Mouse (Mus musculus) CH12.LX (cell line): Measurements from ENCODE around the gene Serbp1.

Experiments used
- CTCF ChIP-seq, 2 experiments: IDR thresholded peaks in 1 of 2; conservative IDR thresholded peaks in 1 of 2; 2 replicates each; pipeline ENCODE4 v1.5.1; 2011 to 2012; ENCODE audit warnings: low read depth in 2 of 2, low read length in 2 of 2, improper control_type of control experiment in 1 of 2, inconsistent platforms in 1 of 2, mild to moderate bottlenecking in 1 of 2, moderate library complexity in 1 of 2
- GABPA ChIP-seq: IDR thresholded peaks from 2 replicates; pipeline ENCODE4 v1.6.1; 2012; ENCODE audit warnings: low read depth, low read length, improper control_type of control experiment, inconsistent platforms; ENCODE audit not compliant: insufficient replicate concordance
- HCFC1 ChIP-seq: IDR thresholded peaks from 2 replicates; pipeline ENCODE4 v1.6.1; 2012; ENCODE audit warnings: low read depth, mild to moderate bottlenecking, inconsistent platforms, low read length, improper control_type of control experiment
- JUND ChIP-seq: conservative IDR thresholded peaks from 2 replicates; pipeline ENCODE4 v1.6.1; 2011; ENCODE audit warnings: low read depth, low read length, improper control_type of control experiment
- MAX ChIP-seq: IDR thresholded peaks from 2 replicates; pipeline ENCODE4 v1.6.1; 2011; ENCODE audit warnings: low read length, improper control_type of control experiment
- MEF2A ChIP-seq: IDR thresholded peaks from 2 replicates; pipeline ENCODE4 v1.6.1; 2014; ENCODE audit warnings: low read depth, mild to moderate bottlenecking, inconsistent platforms, low read length, improper control_type of control experiment, borderline replicate concordance
- MYC ChIP-seq: IDR thresholded peaks from 2 replicates; pipeline ENCODE4 v1.6.1; 2011; ENCODE audit warnings: low read depth, mild to moderate bottlenecking, improper control_type of control experiment, low read length
- NELFE ChIP-seq: IDR thresholded peaks from 2 replicates; pipeline ENCODE4 v1.6.1; 2011; ENCODE audit warnings: low read depth, low read length, improper control_type of control experiment
- NRF1 ChIP-seq: IDR thresholded peaks from 2 replicates; pipeline ENCODE4 v1.6.1; 2014; ENCODE audit warnings: low read depth, mild to moderate bottlenecking, inconsistent platforms, low read length, improper control_type of control experiment, moderate library complexity
- POLR2A ChIP-seq: IDR thresholded peaks from 2 replicates; pipeline ENCODE4 v1.6.1; 2011; ENCODE audit warnings: low read depth, mild to moderate bottlenecking, improper control_type of control experiment, low read length
- POLR2AphosphoS2 ChIP-seq: IDR thresholded peaks from 2 replicates; pipeline ENCODE4 v1.6.1; 2011; ENCODE audit warnings: low read depth, low read length, improper control_type of control experiment
- SMC3 ChIP-seq: IDR thresholded peaks from 2 replicates; pipeline ENCODE4 v1.6.1; 2011; ENCODE audit warnings: low read depth, low read length, improper control_type of control experiment
- USF1 ChIP-seq: IDR thresholded peaks from 2 replicates; pipeline ENCODE4 v1.6.1; 2014; ENCODE audit warnings: low read depth, mild to moderate bottlenecking, inconsistent platforms, low read length, improper control_type of control experiment
- ZMIZ1 ChIP-seq: IDR thresholded peaks from 2 replicates; pipeline ENCODE4 v1.6.1; 2012; ENCODE audit warnings: low read depth, mild to moderate bottlenecking, inconsistent platforms, low read length, improper control_type of control experiment

GRCm38 (mm10) chr6:67269459-67269858, 31.5 kb downstream of the Serbp1 start:
- TF ChIP-seq MYC (no peak), CTCF (conservative IDR thresholded peaks at IDR 0.05 in 1 of 2, IDR thresholded peaks at IDR 0.05 in 1 of 2; ENCODE audit: low read depth in 2 of 2, low read length in 2 of 2) (no peak), HCFC1 (no peak), NELFE (no peak), USF1 (no peak), POLR2A (no peak), MEF2A (no peak), GABPA (no peak), SMC3 (no peak), ZMIZ1 (no peak), POLR2AphosphoS2 (no peak), NRF1 (no peak), MAX (no peak), JUND (no peak)
